Mouse (Mus musculus) forebrain, embryonic 13.5 days (tissue): ENCODE results near the gene B4galnt1. TPM values are rescaled to one million over a fixed set of nuclear protein-coding genes. Genes with fewer than 3 reads are reported as not detected.

Experiments used
- ATAC-seq: fragments of 200-750 bp; cut with Nextera tagmentation; 2 replicates; pipeline ENCODE4 v1.8.0; 2017
- H3K27ac ChIP-seq: fragments of 300-500 bp; sonication (generic); 2 replicates; pipeline ENCODE4 v1.5.1; 2015; ENCODE audit warnings: inconsistent platforms, mild to moderate bottlenecking, moderate library complexity
- H3K27me3 ChIP-seq: fragments of 300-500 bp; sonication (generic); 2 replicates; pipeline ENCODE4 v1.6.1; 2015; ENCODE audit warnings: mild to moderate bottlenecking, inconsistent platforms
- H3K36me3 ChIP-seq: fragments of 300-500 bp; sonication (generic); 2 replicates; pipeline ENCODE4 v1.6.1; 2015; ENCODE audit warnings: mild to moderate bottlenecking, inconsistent platforms; ENCODE audit not compliant: poor library complexity, severe bottlenecking
- H3K4me1 ChIP-seq: fragments of 300-500 bp; sonication (generic); 2 replicates; pipeline ENCODE4 v1.6.1; 2015; ENCODE audit warnings: inconsistent platforms
- H3K4me2 ChIP-seq: fragments of 300-500 bp; sonication (generic); 2 replicates; pipeline ENCODE4 v1.6.1; 2015; ENCODE audit warnings: inconsistent platforms, mild to moderate bottlenecking, moderate library complexity
- H3K4me3 ChIP-seq: fragments of 300-500 bp; sonication (generic); 2 replicates; pipeline ENCODE4 v1.5.1; 2015; ENCODE audit warnings: mild to moderate bottlenecking, inconsistent platforms
- H3K9ac ChIP-seq: fragments of 300-500 bp; sonication (generic); 2 replicates; pipeline ENCODE4 v1.6.1; 2015; ENCODE audit warnings: mild to moderate bottlenecking, inconsistent platforms
- H3K9me3 ChIP-seq: fragments of 300-500 bp; sonication (generic); replicated peaks from 2 replicates; pipeline ENCODE4 v1.6.1; 2016; ENCODE audit warnings: inconsistent platforms
- WGBS: fragments of 180-500 bp; shearing (Covaris S2); methylation state at CpG from one replicate; pipeline ENCODE4 v1.1.7; 2015; 5-methylcytosine and 5-hydroxymethylcytosine counted together
- polyA plus RNA-seq: library from polyadenylated mRNA; unstranded; fragments of >200 nt; fragmentation: Nextera tagmentation; extraction: Ambion mirVana; gene quantifications from 2 replicates; pipeline ENCODE4 v1.2.1, GENCODE M21; 2015

The B4galnt1 gene
- polyA plus RNA-seq, 1 experiment from 2014 or later, result 16.7 TPM

DNA sequence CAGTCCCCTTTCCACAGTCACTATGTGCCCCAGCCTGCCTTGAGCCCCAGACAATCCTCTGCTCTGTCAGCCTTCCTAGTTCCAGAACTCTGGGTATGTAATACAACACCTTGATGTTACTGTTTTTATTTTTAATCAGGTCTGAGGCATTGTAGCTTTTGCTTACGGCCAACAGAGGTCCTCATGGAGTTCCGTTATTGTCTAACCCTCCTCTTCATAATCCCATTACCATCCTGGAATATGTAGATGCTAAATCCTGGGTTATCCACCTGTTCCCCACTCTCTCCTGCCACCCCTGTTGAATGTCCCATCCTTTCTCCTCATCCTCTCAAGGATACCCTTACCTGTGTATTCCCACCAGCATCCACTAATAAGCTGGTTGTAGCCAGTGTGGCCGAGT is 11.2 kb downstream of the B4galnt1 start:
- Histone ChIP-seq H3K4me2 (no peak overlapping the region), H3K4me1 (peaks cover 27% of the 10 kb centered on the region), H3K9ac (no peak overlapping the region), H3K9me3 (no peaks in the 10 kb centered on the region), H3K4me3 (no peak overlapping the region), H3K27ac (no peak overlapping the region), H3K27me3 (peaks cover 88% of the 10 kb centered on the region), H3K36me3 (peaks cover 4% of the 10 kb centered on the region; the same call in 1 of the 2 replicates)
- WGBS, result 33% methylated on average over 3 of the region's 3 CpGs
- no peak for ATAC-seq

- peaks cover 27% of the 10 kb centered on the region for H3K4me1 ChIP-seq
- no peak overlapping the region for H3K9ac ChIP-seq
- no peaks in the 10 kb centered on the region for H3K9me3 ChIP-seq
- H3K4me2 ChIP-seq, result peak overlapping the region; percentile 16; the same call in 1 of the 2 replicates
- H3K4me3 ChIP-seq, result no peak overlapping the region
- peaks cover 88% of the 10 kb centered on the region for H3K27me3 ChIP-seq
- ATAC-seq, result no peak
- H3K27ac ChIP-seq, result no peak overlapping the region
- H3K36me3 ChIP-seq, result peaks cover 3% of the 10 kb centered on the region; the same call in 1 of the 2 replicates
- 12% methylated on average over 7 of the region's 7 CpGs for WGBS
Measured at GRCm38 (mm10) chr10:127176756-127177155, 11.7 kb downstream of the B4galnt1 start.

GRCm38 (mm10) chr10:127177235-127177634 is 12.2 kb downstream of the B4galnt1 start:
- Histone ChIP-seq H3K4me1 (peaks cover 27% of the 10 kb centered on the region), H3K9me3 (no peaks in the 10 kb centered on the region), H3K4me3 (peak overlapping the region; percentile 27; the same call in 1 of the 2 replicates), H3K27me3 (peaks cover 85% of the 10 kb centered on the region), H3K9ac (no peak overlapping the region), H3K27ac (no peak overlapping the region), H3K36me3 (no peaks in the 10 kb centered on the region), H3K4me2 (peak overlapping the region; percentile 54)
- no peak for ATAC-seq
- WGBS, result 18% methylated on average over 9 of the region's 9 CpGs

GRCm38 (mm10) chr10:127177719-127178118 is 12.7 kb downstream of the B4galnt1 start:
- peak; percentile 39 for ATAC-seq
- Histone ChIP-seq H3K27ac (no peak overlapping the region), H3K9me3 (no peaks in the 10 kb centered on the region), H3K27me3 (peaks cover 86% of the 10 kb centered on the region), H3K36me3 (no peaks in the 10 kb centered on the region), H3K4me2 (peak overlapping the region; percentile 54), H3K4me1 (peaks cover 27% of the 10 kb centered on the region), H3K9ac (no peak overlapping the region), H3K4me3 (peak overlapping the region; percentile 27)
- WGBS, result 1% methylated on average over 23 of the region's 23 CpGs

GRCm38 (mm10) chr10:127178286-127179027 is 13.4 kb downstream of the B4galnt1 start:
- peak overlapping the region; percentile 54 for H3K4me2 ChIP-seq
- no peak for ATAC-seq
- peaks cover 80% of the 10 kb centered on the region for H3K27me3 ChIP-seq
- peak overlapping the region; percentile 9; the same call in 1 of the 2 replicates for H3K9ac ChIP-seq
- H3K36me3 ChIP-seq, result 0 out of 2 replicates have a peak, but pooled peaks cover 1% of the 10 kb centered on the region
- no peak overlapping the region for H3K27ac ChIP-seq
- H3K4me1 ChIP-seq, result peaks cover 27% of the 10 kb centered on the region
- 4% methylated on average over 41 of the region's 41 CpGs for WGBS
- H3K4me3 ChIP-seq, result peak overlapping the region; percentile 27
- H3K9me3 ChIP-seq, result no peaks in the 10 kb centered on the region

GRCm38 (mm10) chr10:127179871-127180694 is 15.1 kb downstream of the B4galnt1 start, which contains the start of gene Slc26a10:
Gene Slc26a10 (minus strand): TSS chr10:127180645.
- peak; percentile 41 for ATAC-seq
- no peak within 1 kb of the TSS for H3K27ac ChIP-seq
- 0 out of 2 replicates have a peak, but pooled peaks cover 4% of the 10 kb centered on the region for H3K36me3 ChIP-seq
- H3K27me3 ChIP-seq, result peaks cover 67% of the 10 kb centered on the region
- peaks cover 40% of the 10 kb centered on the region for H3K4me1 ChIP-seq
- peak within 1 kb of the TSS; percentile 17 for H3K4me3 ChIP-seq
- peak within 1 kb of the TSS; percentile 6; the same call in 1 of the 2 replicates for H3K9ac ChIP-seq
- H3K9me3 ChIP-seq, result no peaks in the 10 kb centered on the region
- peak within 1 kb of the TSS; percentile 47 for H3K4me2 ChIP-seq
- WGBS, result 3% methylated on average over 34 of the region's 34 CpGs

DNA sequence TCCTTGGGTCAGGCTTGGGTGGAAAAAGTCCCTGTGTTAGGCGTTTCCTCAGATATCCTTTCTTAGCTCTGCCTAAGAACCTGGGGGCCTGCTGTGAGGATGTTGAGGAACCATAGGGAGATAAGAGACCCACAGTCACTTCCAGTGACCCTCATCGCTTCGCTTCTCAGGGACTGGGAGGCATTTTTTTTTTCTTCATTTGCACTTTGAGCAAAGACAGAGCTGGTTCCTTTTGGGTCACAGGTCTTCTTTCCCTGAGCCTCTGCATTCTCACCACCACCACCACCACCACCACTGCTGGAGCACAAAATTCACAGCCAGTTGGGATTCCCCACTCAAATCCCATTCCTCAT is 15.6 kb downstream of the B4galnt1 start:
- H3K4me3 ChIP-seq, result no peak overlapping the region
- H3K27me3 ChIP-seq, result peaks cover 67% of the 10 kb centered on the region
- peak overlapping the region; percentile 47; the same call in 1 of the 2 replicates for H3K4me2 ChIP-seq
- WGBS, result 16% methylated on average over 3 of the region's 3 CpGs
- no peak overlapping the region for H3K9ac ChIP-seq
- H3K9me3 ChIP-seq, result no peaks in the 10 kb centered on the region
- no peak for ATAC-seq
- no peak overlapping the region for H3K27ac ChIP-seq
- H3K36me3 ChIP-seq, result 0 out of 2 replicates have a peak, but pooled peaks cover 4% of the 10 kb centered on the region
- peaks cover 40% of the 10 kb centered on the region for H3K4me1 ChIP-seq

- 73% methylated on average over 6 of the region's 6 CpGs for WGBS
- no peak overlapping the region for H3K9ac ChIP-seq
- no peaks in the 10 kb centered on the region for H3K9me3 ChIP-seq
- peaks cover 40% of the 10 kb centered on the region for H3K4me1 ChIP-seq
- H3K4me3 ChIP-seq, result no peak overlapping the region
- H3K36me3 ChIP-seq, result peaks cover 5% of the 10 kb centered on the region; the same call in 1 of the 2 replicates
- H3K4me2 ChIP-seq, result no peak overlapping the region
- H3K27me3 ChIP-seq, result peaks cover 58% of the 10 kb centered on the region
- H3K27ac ChIP-seq, result no peak overlapping the region
- no peak for ATAC-seq
Measured at GRCm38 (mm10) chr10:127181566-127181965, 16.5 kb downstream of the B4galnt1 start.

GRCm38 (mm10) chr10:127182624-127183023 is 17.6 kb downstream of the B4galnt1 start:
- Histone ChIP-seq H3K4me2 (no peak overlapping the region), H3K9ac (no peak overlapping the region), H3K4me3 (no peak overlapping the region), H3K27ac (no peak overlapping the region), H3K36me3 (peaks cover 8% of the 10 kb centered on the region; the same call in 1 of the 2 replicates), H3K4me1 (peaks cover 43% of the 10 kb centered on the region), H3K9me3 (no peaks in the 10 kb centered on the region), H3K27me3 (peaks cover 47% of the 10 kb centered on the region)
- WGBS, result 85% methylated on average over 4 of the region's 4 CpGs
- no peak for ATAC-seq

DNA sequence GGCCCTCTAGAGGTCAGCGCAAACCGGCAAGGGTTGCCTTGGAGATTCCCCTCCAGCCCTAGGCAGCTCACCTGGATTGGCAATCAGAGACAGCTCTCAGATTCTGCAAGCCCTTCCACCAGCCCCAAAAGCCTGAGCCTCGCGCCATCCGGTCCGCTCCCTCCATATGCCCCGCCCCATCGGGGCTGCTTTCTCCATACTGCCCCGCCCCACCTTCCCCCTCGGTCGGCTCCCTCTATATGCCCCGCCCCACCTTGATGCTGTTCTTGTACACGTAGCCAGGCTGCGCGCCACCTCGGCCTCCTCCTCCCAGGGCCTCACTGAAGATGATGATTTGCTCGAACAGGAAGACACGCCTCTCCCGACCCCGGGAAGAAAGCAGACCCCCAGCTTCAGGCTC is 18.7 kb downstream of the B4galnt1 start:
- peak overlapping the region; percentile 40 for H3K4me2 ChIP-seq
- peak overlapping the region; percentile 40 for H3K9ac ChIP-seq
- H3K4me3 ChIP-seq, result peak overlapping the region; percentile 13; the same call in 1 of the 2 replicates
- WGBS, result 14% methylated on average over 20 of the region's 20 CpGs
- H3K4me1 ChIP-seq, result peaks cover 39% of the 10 kb centered on the region
- H3K27ac ChIP-seq, result no peak overlapping the region
- H3K27me3 ChIP-seq, result peaks cover 37% of the 10 kb centered on the region
- peaks cover 8% of the 10 kb centered on the region; the same call in 1 of the 2 replicates for H3K36me3 ChIP-seq
- no peak for ATAC-seq
- no peaks in the 10 kb centered on the region for H3K9me3 ChIP-seq

DNA sequence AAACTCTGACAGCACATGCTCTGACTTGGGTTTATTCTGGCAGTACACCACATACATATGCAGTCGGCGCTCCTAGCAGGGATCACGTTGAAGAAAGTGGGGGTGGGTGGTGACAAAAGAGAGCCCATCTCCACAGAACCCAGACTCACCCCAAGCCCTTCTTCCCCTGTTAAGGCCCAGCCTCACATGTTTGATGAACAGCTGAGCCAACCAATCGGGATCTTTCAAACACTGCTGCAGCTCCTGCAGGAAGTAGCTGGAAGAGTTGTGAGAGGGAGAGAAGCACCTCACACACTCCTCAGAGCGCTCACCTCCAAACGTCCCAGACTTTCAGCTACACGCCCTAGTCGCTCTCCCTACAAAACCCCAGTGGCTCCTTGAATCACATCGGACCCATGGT is 20.1 kb downstream of the B4galnt1 start:
- peaks cover 8% of the 10 kb centered on the region; the same call in 1 of the 2 replicates for H3K36me3 ChIP-seq
- no peak overlapping the region for H3K9ac ChIP-seq
- H3K9me3 ChIP-seq, result no peaks in the 10 kb centered on the region
- H3K27ac ChIP-seq, result no peak overlapping the region
- no peak overlapping the region for H3K4me3 ChIP-seq
- H3K27me3 ChIP-seq, result peaks cover 23% of the 10 kb centered on the region
- 71% methylated on average over 9 of the region's 9 CpGs for WGBS
- no peak overlapping the region for H3K4me2 ChIP-seq
- ATAC-seq, result no peak
- peaks cover 48% of the 10 kb centered on the region for H3K4me1 ChIP-seq

- H3K9ac ChIP-seq, result no peak overlapping the region
- peaks cover 9% of the 10 kb centered on the region; the same call in 1 of the 2 replicates for H3K36me3 ChIP-seq
- WGBS, result 84% methylated on average over 15 of the region's 15 CpGs
- H3K4me1 ChIP-seq, result peaks cover 48% of the 10 kb centered on the region
- H3K4me3 ChIP-seq, result no peak overlapping the region
- peaks cover 19% of the 10 kb centered on the region for H3K27me3 ChIP-seq
- ATAC-seq, result no peak
- no peak overlapping the region for H3K4me2 ChIP-seq
- no peak overlapping the region for H3K27ac ChIP-seq
- no peaks in the 10 kb centered on the region for H3K9me3 ChIP-seq
Measured at GRCm38 (mm10) chr10:127185506-127185905, 20.5 kb downstream of the B4galnt1 start.
